Mouse (Mus musculus) liver, postnatal 0 days (tissue): ENCODE measurements at regions not wholly inside any gene's neighbourhood (a gene's known extent, or its start where the extent isn't known, plus 50 kb on each side); places are given as distances from the start of the nearest gene placed in this dataset.

Source experiments
- ATAC-seq: fragments of 200-750 bp; cut with Nextera tagmentation; 2 replicates; pipeline ENCODE4 v1.8.0; 2017; ENCODE audit warnings: mild to moderate bottlenecking, moderate library complexity
- DNase-seq: peaks from one replicate; pipeline ENCODE4 v3.0.0-alpha.2; 2016
- H3K27ac ChIP-seq: fragments of 300-500 bp; sonication (generic); 2 replicates; pipeline ENCODE4 v1.5.1; 2014; ENCODE audit warnings: antibody characterized with exemption, moderate library complexity, mild to moderate bottlenecking, low read depth
- H3K27me3 ChIP-seq: fragments of 300-500 bp; sonication (generic); 2 replicates; pipeline ENCODE4 v1.6.1; 2014; ENCODE audit warnings: low read length, control low read depth, mixed read lengths; ENCODE audit not compliant: insufficient read depth
- H3K36me3 ChIP-seq: fragments of 300-500 bp; sonication (generic); replicated peaks from 2 replicates; pipeline ENCODE4 v1.6.1; 2014; ENCODE audit warnings: mild to moderate bottlenecking, control low read depth, low read length, moderate library complexity, mixed read lengths; ENCODE audit not compliant: insufficient read depth
- H3K4me1 ChIP-seq: fragments of 300-500 bp; sonication (generic); 2 replicates; pipeline ENCODE4 v1.6.1; 2014; ENCODE audit warnings: antibody characterized with exemption, mild to moderate bottlenecking, control low read depth; ENCODE audit not compliant: insufficient read depth
- H3K4me2 ChIP-seq: fragments of 300-500 bp; sonication (generic); 2 replicates; pipeline ENCODE4 v1.6.1; 2014; ENCODE audit warnings: low read depth, mild to moderate bottlenecking, low read length, moderate library complexity, mixed read lengths
- H3K4me3 ChIP-seq: fragments of 300-500 bp; sonication (generic); 2 replicates; pipeline ENCODE4 v1.5.1; 2014; ENCODE audit warnings: low read depth, low read length
- H3K9ac ChIP-seq: fragments of 300-500 bp; sonication (generic); replicated peaks from 2 replicates; pipeline ENCODE4 v1.6.1; 2014; ENCODE audit warnings: mild to moderate bottlenecking, moderate library complexity
- H3K9me3 ChIP-seq: fragments of 300-500 bp; sonication (generic); 2 replicates; pipeline ENCODE4 v1.6.1; 2016; ENCODE audit warnings: mild to moderate bottlenecking, control low read depth, low read length, mixed read lengths
- CTCF ChIP-seq: sonication (generic); IDR thresholded peaks from 2 replicates; pipeline ENCODE4 v1.5.1; 2016; ENCODE audit warnings: antibody characterized with exemption, low read depth
- EP300 ChIP-seq: IDR thresholded peaks from 2 replicates; pipeline ENCODE4 v1.6.1; 2016; ENCODE audit warnings: antibody characterized with exemption, low read depth, mild to moderate bottlenecking
- WGBS: fragments of 180-500 bp; shearing (Covaris S2); extraction: QIAGEN DNeasy Blood & Tissue Kit; methylation state at CpG from one replicate; pipeline ENCODE4 v1.1.7; 2014; ENCODE audit not compliant: insufficient replicate concordance; 5-methylcytosine and 5-hydroxymethylcytosine counted together

- TF ChIP-seq EP300 (no peak), CTCF (no peak)
- H3K27ac ChIP-seq, result no peak overlapping the region
- 79% methylated on average over 2 of the region's 2 CpGs for WGBS
- no peak overlapping the region for H3K4me2 ChIP-seq
- H3K27me3 ChIP-seq, result no peaks in the 10 kb centered on the region
- no peak overlapping the region for H3K4me3 ChIP-seq
- no peak for ATAC-seq
- no peak for DNase-seq
- H3K36me3 ChIP-seq, result no peaks in the 10 kb centered on the region
- no peaks in the 10 kb centered on the region for H3K9me3 ChIP-seq
- H3K9ac ChIP-seq, result no peak overlapping the region
- no peaks in the 10 kb centered on the region for H3K4me1 ChIP-seq
Measured at GRCm38 (mm10) chr12:44145321-44145720, 64.8 kb downstream of the Dnajb9 start.

- no peaks in the 10 kb centered on the region for H3K9me3 ChIP-seq
- H3K36me3 ChIP-seq, result no peaks in the 10 kb centered on the region
- no peak overlapping the region for H3K4me2 ChIP-seq
- no peaks in the 10 kb centered on the region for H3K27me3 ChIP-seq
- WGBS, result 72% methylated on average over 1 of the region's 1 CpGs
- H3K27ac ChIP-seq, result no peak overlapping the region
- no peak for ATAC-seq
- TF ChIP-seq CTCF, result no peak
- no peak for TF ChIP-seq EP300
- H3K9ac ChIP-seq, result no peak overlapping the region
- DNase-seq, result no peak
- no peak overlapping the region for H3K4me3 ChIP-seq
- no peaks in the 10 kb centered on the region for H3K4me1 ChIP-seq
Measured at GRCm38 (mm10) chr12:44139026-44139425, 71.1 kb downstream of the Dnajb9 start.

- H3K4me3 ChIP-seq, result no peak overlapping the region
- H3K27ac ChIP-seq, result no peak overlapping the region
- 79% methylated on average over 8 of the region's 8 CpGs for WGBS
- H3K9ac ChIP-seq, result no peak overlapping the region
- no peak overlapping the region for H3K4me2 ChIP-seq
- H3K27me3 ChIP-seq, result no peaks in the 10 kb centered on the region
- ATAC-seq (no peak), DNase-seq (no peak)
- H3K4me1 ChIP-seq, result no peaks in the 10 kb centered on the region
- TF ChIP-seq CTCF, result no peak
- TF ChIP-seq EP300, result no peak
- H3K36me3 ChIP-seq, result no peaks in the 10 kb centered on the region
- H3K9me3 ChIP-seq, result no peaks in the 10 kb centered on the region
Measured at GRCm38 (mm10) chr12:44128874-44129273, 81.3 kb downstream of the Dnajb9 start.

GRCm38 (mm10) chr12:44105085-44105484 is 105.0 kb downstream of the Dnajb9 start:
- 38% methylated on average over 2 of the region's 2 CpGs for WGBS
- Histone ChIP-seq H3K9ac (no peak overlapping the region), H3K36me3 (no peaks in the 10 kb centered on the region), H3K4me2 (no peak overlapping the region), H3K27ac (no peak overlapping the region), H3K4me1 (no peaks in the 10 kb centered on the region), H3K9me3 (no peaks in the 10 kb centered on the region), H3K27me3 (no peaks in the 10 kb centered on the region), H3K4me3 (no peak overlapping the region)
- ATAC-seq (no peak), DNase-seq (no peak)
- TF ChIP-seq EP300 (no peak), CTCF (peak; percentile 45)

GRCm38 (mm10) chr12:44099188-44099587 is 110.9 kb downstream of the Dnajb9 start:
- Histone ChIP-seq H3K27ac (no peak overlapping the region), H3K9ac (no peak overlapping the region), H3K9me3 (no peaks in the 10 kb centered on the region), H3K4me2 (no peak overlapping the region), H3K27me3 (no peaks in the 10 kb centered on the region), H3K4me3 (no peak overlapping the region), H3K36me3 (no peaks in the 10 kb centered on the region), H3K4me1 (no peaks in the 10 kb centered on the region)
- ATAC-seq (no peak), DNase-seq (no peak)
- TF ChIP-seq EP300, result no peak
- TF ChIP-seq CTCF, result no peak
- WGBS, result 81% methylated on average over 1 of the region's 1 CpGs

- H3K9me3 ChIP-seq, result no peaks in the 10 kb centered on the region
- no peaks in the 10 kb centered on the region for H3K36me3 ChIP-seq
- H3K4me1 ChIP-seq, result no peaks in the 10 kb centered on the region
- WGBS, result 84% methylated on average over 5 of the region's 5 CpGs
- DNase-seq (no peak), ATAC-seq (no peak)
- no peak overlapping the region for H3K4me3 ChIP-seq
- no peak overlapping the region for H3K9ac ChIP-seq
- H3K4me2 ChIP-seq, result no peak overlapping the region
- H3K27me3 ChIP-seq, result no peaks in the 10 kb centered on the region
- H3K27ac ChIP-seq, result no peak overlapping the region
- TF ChIP-seq CTCF (no peak), EP300 (no peak)
Measured at GRCm38 (mm10) chr12:44071766-44072165, 138.4 kb downstream of the Dnajb9 start.

GRCm38 (mm10) chr12:44056493-44057163 is 153.5 kb downstream of the Dnajb9 start:
- no peaks in the 10 kb centered on the region for H3K9me3 ChIP-seq
- H3K27ac ChIP-seq, result no peak overlapping the region
- H3K4me3 ChIP-seq, result no peak overlapping the region
- H3K27me3 ChIP-seq, result no peaks in the 10 kb centered on the region
- no peak for TF ChIP-seq EP300
- no peak overlapping the region for H3K4me2 ChIP-seq
- no peak overlapping the region for H3K9ac ChIP-seq
- peak; percentile 50 for ATAC-seq
- 70% methylated on average over 2 of the region's 2 CpGs for WGBS
- no peak for DNase-seq
- H3K4me1 ChIP-seq, result no peaks in the 10 kb centered on the region
- no peaks in the 10 kb centered on the region for H3K36me3 ChIP-seq
